Comparison of ENCODE assay signal across 24 mouse cellular contexts in genomic region chr2:68966360-68966759, GRCm38 (mm10).
DNase-seq lines count a peak whose midpoint lies in the region; ATAC-seq and TF ChIP-seq lines count a peak whose summit lies in the region.
"Had no signal": no experiment of that assay in that cellular context is flagged by ENCODE, and none has a peak within 500 bp of the region (broad histone marks: within the 10 kb centered on the region; RNA-seq: fewer than 3 reads in every experiment).

No protein-coding gene starts in this region.

- no peak overlapping the region for H3K9ac ChIP-seq in hindbrain, embryonic 14.5 days
- H3K9ac ChIP-seq in hindbrain, embryonic 12.5 days: no peak overlapping the region
- H3K9ac ChIP-seq in midbrain, embryonic 14.5 days (replicated peaks; ENCODE audit: low read length): no peak overlapping the region
- no peak overlapping the region for H3K9ac ChIP-seq in hindbrain, embryonic 15.5 days
- H3K9ac ChIP-seq: forebrain, embryonic 13.5 days; heart, embryonic 13.5 days had no signal

- TF ChIP-seq CTCF in brain, embryonic 14.5 days (IDR thresholded peaks at IDR 0.05; ENCODE audit: borderline replicate concordance, extremely low read depth, insufficient read depth, insufficient read length): no peak

- H3K36me3 ChIP-seq in hindbrain, embryonic 14.5 days (replicated peaks; ENCODE audit: control insufficient read depth, insufficient read depth): no peaks in the 10 kb centered on the region
- H3K36me3 ChIP-seq in hindbrain, embryonic 12.5 days: peaks cover 9% of the 10 kb centered on the region; the same call in 1 of the 2 replicates
- H3K36me3 ChIP-seq in midbrain, embryonic 14.5 days (ENCODE audit: control insufficient read depth, insufficient read depth, low read length): no peaks in the 10 kb centered on the region
- peaks cover 7% of the 10 kb centered on the region; the same call in 1 of the 2 replicates for H3K36me3 ChIP-seq in midbrain, embryonic 10.5 days
- H3K36me3 ChIP-seq in hindbrain, embryonic 15.5 days: peaks cover 6% of the 10 kb centered on the region; the same call in 1 of the 2 replicates

- 80% methylated on average over 1 of the region's 1 CpGs for WGBS in hindbrain, embryonic 14.5 days
- 88% methylated on average over 1 of the region's 1 CpGs for WGBS in hindbrain, embryonic 12.5 days
- 46% methylated on average over 1 of the region's 1 CpGs for WGBS in midbrain, embryonic 14.5 days
- 67% methylated on average over 1 of the region's 1 CpGs for WGBS in midbrain, embryonic 10.5 days
- 57% methylated on average over 1 of the region's 1 CpGs for WGBS in hindbrain, embryonic 15.5 days

- no peak overlapping the region for H3K4me2 ChIP-seq in hindbrain, embryonic 14.5 days (replicated peaks)
- H3K4me2 ChIP-seq in hindbrain, embryonic 12.5 days (replicated peaks): no peak overlapping the region
- H3K4me2 ChIP-seq in midbrain, embryonic 14.5 days (ENCODE audit: low read length): no peak overlapping the region
- no peak overlapping the region for H3K4me2 ChIP-seq in hindbrain, embryonic 15.5 days
- H3K4me2 ChIP-seq: forebrain, embryonic 13.5 days; heart, embryonic 13.5 days had no signal

- peaks cover 10% of the 10 kb centered on the region; the same call in 1 of the 2 replicates for H3K9me3 ChIP-seq in hindbrain, embryonic 14.5 days (ENCODE audit: control insufficient read depth, low read length)
- H3K9me3 ChIP-seq in hindbrain, embryonic 12.5 days (replicated peaks): peaks cover 8% of the 10 kb centered on the region
- H3K9me3 ChIP-seq in midbrain, embryonic 14.5 days (ENCODE audit: control insufficient read depth, low read length): no peaks in the 10 kb centered on the region; the same call in 1 of the 2 replicates
- H3K9me3 ChIP-seq in midbrain, embryonic 10.5 days (replicated peaks): peaks cover 9% of the 10 kb centered on the region
- H3K9me3 ChIP-seq in hindbrain, embryonic 15.5 days: peaks cover 6% of the 10 kb centered on the region; the same call in 1 of the 2 replicates

- 0 out of 2 replicates have a peak, but pooled peaks cover 5% of the 10 kb centered on the region for H3K4me1 ChIP-seq in hindbrain, embryonic 14.5 days (replicated peaks; ENCODE audit: control insufficient read depth, insufficient read depth, low read length)
- H3K4me1 ChIP-seq in hindbrain, embryonic 12.5 days: no peaks in the 10 kb centered on the region
- no peaks in the 10 kb centered on the region for H3K4me1 ChIP-seq in midbrain, embryonic 14.5 days (ENCODE audit: control insufficient read depth, insufficient read depth, low read length)
- no peaks in the 10 kb centered on the region; the same call in 1 of the 2 replicates for H3K4me1 ChIP-seq in midbrain, embryonic 10.5 days
- H3K4me1 ChIP-seq in hindbrain, embryonic 15.5 days (replicated peaks): no peaks in the 10 kb centered on the region
- H3K4me1 ChIP-seq: forebrain, embryonic 10.5 days; forebrain, embryonic 13.5 days; heart, embryonic 10.5 days; heart, embryonic 13.5 days had no signal

- no peak for DNase-seq in hindbrain, embryonic 14.5 days (ENCODE audit: low spot score)
- DNase-seq in midbrain, embryonic 14.5 days: no peak
- no peak for DNase-seq in midbrain, embryonic 10.5 days (ENCODE audit: low spot score)
- peak; percentile 42 for DNase-seq in brain, embryonic 14.5 days (ENCODE audit: low read depth)
- no peak for DNase-seq in left cerebral cortex, postnatal 10 days (ENCODE audit: extremely low spot score in 1 of 2, low spot score in 2 of 2)
- no peak for DNase-seq in thymus, postnatal 14 days
- DNase-seq: adrenal gland, adult 2 months; adrenal gland, postnatal 14 days; cerebellum, adult 11-12 months; cerebellum, adult 8-10 months; cerebellum, postnatal 14 days; gastrocnemius, postnatal 10 days; gastrocnemius, postnatal 36 days; heart, adult 2 months; heart, postnatal 14 days; heart, postnatal 4 days had no signal

- H3K27ac ChIP-seq in hindbrain, embryonic 14.5 days: 0 out of 2 replicates have a peak overlapping the region, but pooled peaks have one; percentile 49
- no peak overlapping the region for H3K27ac ChIP-seq in hindbrain, embryonic 12.5 days
- peak overlapping the region; percentile 32; the same call in 1 of the 2 replicates for H3K27ac ChIP-seq in midbrain, embryonic 14.5 days (replicated peaks; ENCODE audit: low read depth, low read length)
- no peak overlapping the region for H3K27ac ChIP-seq in midbrain, embryonic 10.5 days (replicated peaks)
- H3K27ac ChIP-seq in hindbrain, embryonic 15.5 days (replicated peaks): no peak overlapping the region
- H3K27ac ChIP-seq: forebrain, embryonic 10.5 days; forebrain, embryonic 13.5 days; heart, adult 2 months; heart, embryonic 10.5 days; heart, embryonic 13.5 days had no signal

- TF ChIP-seq POLR2A in brain, embryonic 14.5 days (IDR thresholded peaks at IDR 0.05; ENCODE audit: borderline replicate concordance, extremely low read depth, insufficient read depth, insufficient read length, poor library complexity, severe bottlenecking): no peak

- ATAC-seq in hindbrain, embryonic 14.5 days (ENCODE audit: low FRiP score): no peak
- no peak for ATAC-seq in hindbrain, embryonic 12.5 days (ENCODE audit: low FRiP score)
- ATAC-seq in midbrain, embryonic 14.5 days (ENCODE audit: low FRiP score, low TSS enrichment): no peak
- 0 out of 2 replicates have a peak, but pooled peaks have one; percentile 38 for ATAC-seq in hindbrain, embryonic 15.5 days (ENCODE audit: low FRiP score, low read depth)
- ATAC-seq: CD4-positive, CD25-positive, alpha-beta regulatory T cell, adult 4 months; forebrain, embryonic 13.5 days; forebrain, embryonic 16.5 days had no signal

- H3K27me3 ChIP-seq in hindbrain, embryonic 14.5 days (ENCODE audit: control insufficient read depth, insufficient read depth, low read length): no peaks in the 10 kb centered on the region
- H3K27me3 ChIP-seq in hindbrain, embryonic 12.5 days: no peaks in the 10 kb centered on the region
- H3K27me3 ChIP-seq in midbrain, embryonic 14.5 days (ENCODE audit: control insufficient read depth, insufficient read depth, low read length): no peaks in the 10 kb centered on the region
- no peaks in the 10 kb centered on the region for H3K27me3 ChIP-seq in midbrain, embryonic 10.5 days (ENCODE audit: low read depth, poor library complexity, severe bottlenecking)
- H3K27me3 ChIP-seq in hindbrain, embryonic 15.5 days: no peaks in the 10 kb centered on the region
- H3K27me3 ChIP-seq: forebrain, embryonic 13.5 days; heart, embryonic 13.5 days had no signal

- intact Hi-C loops in left cerebral cortex, postnatal 10 days (cut with DNase I): no loop called here

- H3K4me3 ChIP-seq in hindbrain, embryonic 14.5 days (replicated peaks; ENCODE audit: low read length): no peak overlapping the region
- no peak overlapping the region for H3K4me3 ChIP-seq in hindbrain, embryonic 12.5 days
- H3K4me3 ChIP-seq in midbrain, embryonic 14.5 days (replicated peaks; ENCODE audit: low read depth, low read length): no peak overlapping the region
- H3K4me3 ChIP-seq in midbrain, embryonic 10.5 days: no peak overlapping the region
- no peak overlapping the region for H3K4me3 ChIP-seq in hindbrain, embryonic 15.5 days
- H3K4me3 ChIP-seq: forebrain, embryonic 10.5 days; forebrain, embryonic 13.5 days; heart, adult 2 months; heart, embryonic 10.5 days; heart, embryonic 13.5 days had no signal

Comparison
In these comparisons a context has a peak if more than half of its experiments do, and no peak if none do; other contexts are left out.
1. H3K27ac ChIP-seq: peak in hindbrain, embryonic 14.5 days (single experiment) and midbrain, embryonic 14.5 days (single experiment); none in hindbrain, embryonic 12.5 days (single experiment), midbrain, embryonic 10.5 days (single experiment) and hindbrain, embryonic 15.5 days (single experiment).